23 mouse cellular contexts compared by ENCODE assay signal in the genomic region with DNA sequence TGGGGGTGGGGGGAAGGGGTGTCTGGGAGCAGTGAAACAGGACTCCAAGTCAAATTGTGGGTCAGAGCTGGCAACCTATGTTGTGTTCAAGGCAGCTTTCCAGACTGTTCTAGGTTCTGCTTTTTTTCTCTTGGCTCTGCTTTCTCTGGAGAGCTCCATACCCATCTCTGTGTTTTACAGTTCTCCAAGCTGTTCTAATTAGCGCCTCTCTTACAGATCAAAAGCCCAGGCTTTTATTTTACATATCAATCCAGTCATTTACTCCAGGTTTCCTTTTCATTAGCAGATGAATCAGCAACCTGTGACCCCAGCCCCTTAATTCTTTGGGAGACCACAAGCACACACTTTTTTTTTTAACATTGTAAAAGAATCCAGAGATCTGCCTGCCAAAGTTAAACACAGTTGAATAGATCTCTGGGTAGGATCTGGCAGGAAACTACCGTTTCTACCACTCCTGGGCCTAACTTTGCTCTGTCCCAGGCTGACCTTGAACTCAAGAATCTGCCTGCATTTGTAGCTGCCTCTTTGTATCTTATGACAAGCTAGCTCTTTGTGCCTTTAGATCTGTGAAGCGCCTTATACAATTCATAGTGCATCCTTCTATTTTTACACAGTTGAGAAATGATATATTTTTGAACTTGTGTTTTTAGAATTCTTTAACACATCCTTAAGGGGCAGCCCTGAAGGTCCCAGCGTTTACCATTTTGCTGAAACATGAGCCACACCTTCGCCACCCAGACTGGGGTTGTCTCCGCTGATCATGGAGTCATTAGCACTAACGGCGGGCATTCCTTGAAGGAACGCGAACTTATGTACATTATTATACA. TPM values are rescaled to one million over a fixed set of nuclear protein-coding genes. Genes with fewer than 3 reads are reported as not detected.
DNase-seq lines count a peak whose midpoint lies in the region; ATAC-seq and TF ChIP-seq lines count a peak whose summit lies in the region.
"Had no signal": no experiment of that assay in that cellular context is flagged by ENCODE, and none has a peak within 500 bp of the region (broad histone marks: within the 10 kb centered on the region; RNA-seq: fewer than 3 reads in every experiment).

No protein-coding gene starts in this region.

- peak; percentile 5 for DNase-seq in hindbrain, postnatal 0 days (ENCODE audit: low spot score)
- DNase-seq in hindbrain, embryonic 14.5 days (ENCODE audit: low spot score) = no peak
- DNase-seq in ES-CJ7 (ENCODE audit: low read depth, low spot score) = peak; percentile 79
- DNase-seq in brain, embryonic 14.5 days (ENCODE audit: low read depth) = peak; percentile 22
- no peak for DNase-seq in heart, postnatal 4 days
- DNase-seq: adrenal gland, adult 8-10 months; adrenal gland, postnatal 36 days; cerebellum, adult 11 months; cerebellum, adult 8-10 months; gastrocnemius, postnatal 14 days; heart, adult 2 months; heart, postnatal 14 days had no signal

- no peak overlapping the region for H3K9ac ChIP-seq in hindbrain, postnatal 0 days (replicated peaks; ENCODE audit: low read length)
- H3K9ac ChIP-seq in hindbrain, embryonic 14.5 days = no peak overlapping the region
- no peak overlapping the region for H3K9ac ChIP-seq in ES-Bruce4 (ENCODE audit: low read depth, poor library complexity, severe bottlenecking)
- H3K9ac ChIP-seq: embryonic facial prominence, embryonic 12.5 days; forebrain, embryonic 13.5 days; heart, embryonic 15.5 days; hindbrain, embryonic 15.5 days had no signal

- no peak overlapping the region for H3K4me2 ChIP-seq in hindbrain, postnatal 0 days (ENCODE audit: low read depth, low read length)
- no peak overlapping the region for H3K4me2 ChIP-seq in hindbrain, embryonic 14.5 days (replicated peaks)
- H3K4me2 ChIP-seq: embryonic facial prominence, embryonic 12.5 days; forebrain, embryonic 13.5 days; heart, embryonic 11.5 days; heart, embryonic 15.5 days had no signal

- H3K36me3 ChIP-seq in hindbrain, postnatal 0 days (ENCODE audit: insufficient read depth, low read length) = no peaks in the 10 kb centered on the region
- H3K36me3 ChIP-seq in hindbrain, embryonic 14.5 days (replicated peaks; ENCODE audit: control insufficient read depth, insufficient read depth) = no peaks in the 10 kb centered on the region
- no peaks in the 10 kb centered on the region for H3K36me3 ChIP-seq in ES-Bruce4 (ENCODE audit: control insufficient read depth, insufficient read depth, low read length, poor library complexity, severe bottlenecking)
- H3K36me3 ChIP-seq: embryonic facial prominence, embryonic 12.5 days; heart, embryonic 15.5 days; hindbrain, embryonic 15.5 days had no signal

- no peak overlapping the region for H3K4me3 ChIP-seq in hindbrain, postnatal 0 days (ENCODE audit: low read length)
- H3K4me3 ChIP-seq in hindbrain, embryonic 14.5 days (replicated peaks; ENCODE audit: low read length) = no peak overlapping the region
- H3K4me3 ChIP-seq in ES-Bruce4 (ENCODE audit: low read depth, low read length) = no peak overlapping the region
- H3K4me3 ChIP-seq: embryonic facial prominence, embryonic 12.5 days; forebrain, embryonic 13.5 days; heart, adult 2 months; heart, embryonic 15.5 days; hindbrain, embryonic 10.5 days had no signal

- H3K9me3 ChIP-seq in hindbrain, postnatal 0 days (ENCODE audit: low read length) = no peaks in the 10 kb centered on the region
- no peaks in the 10 kb centered on the region for H3K9me3 ChIP-seq in hindbrain, embryonic 14.5 days (ENCODE audit: control insufficient read depth, low read length)
- no peaks in the 10 kb centered on the region; the same call in 1 of the 2 replicates for H3K9me3 ChIP-seq in ES-Bruce4 (replicated peaks; ENCODE audit: control insufficient read depth, insufficient read depth, low read length, poor library complexity, severe bottlenecking)
- H3K9me3 ChIP-seq: embryonic facial prominence, embryonic 12.5 days; forebrain, embryonic 13.5 days; heart, embryonic 15.5 days; hindbrain, embryonic 10.5 days; hindbrain, embryonic 15.5 days had no signal

- no peak overlapping the region for H3K27ac ChIP-seq in hindbrain, postnatal 0 days
- H3K27ac ChIP-seq in hindbrain, embryonic 14.5 days = no peak overlapping the region
- peak overlapping the region; percentile 82 for H3K27ac ChIP-seq in ES-Bruce4 (ENCODE audit: insufficient read depth, low read length)
- H3K27ac ChIP-seq: embryonic facial prominence, embryonic 12.5 days; forebrain, embryonic 13.5 days; heart, adult 2 months; heart, embryonic 15.5 days; hindbrain, embryonic 10.5 days had no signal

- TF ChIP-seq CTCF in hindbrain, postnatal 0 days (IDR thresholded peaks at IDR 0.05; ENCODE audit: low read depth) = no peak
- no peak for TF ChIP-seq CTCF in ES-Bruce4 (IDR thresholded peaks at IDR 0.05; ENCODE audit: low read depth, low read length)
- no peak for TF ChIP-seq CTCF in brain, embryonic 14.5 days (IDR thresholded peaks at IDR 0.05; ENCODE audit: borderline replicate concordance, extremely low read depth, insufficient read depth, insufficient read length)

- no peak for TF ChIP-seq EP300 in ES-Bruce4 (IDR thresholded peaks at IDR 0.05; ENCODE audit: insufficient read depth, low read depth, low read length)

- ATAC-seq in hindbrain, postnatal 0 days = no peak
- no peak for ATAC-seq in hindbrain, embryonic 14.5 days (ENCODE audit: low FRiP score)
- ATAC-seq: inflammation-experienced regulatory T-cells, adult 6 months; intestine, postnatal 0 days; Patski had no signal

- H3K27me3 ChIP-seq in hindbrain, postnatal 0 days (ENCODE audit: insufficient read depth, low read length) = no peaks in the 10 kb centered on the region
- no peaks in the 10 kb centered on the region for H3K27me3 ChIP-seq in hindbrain, embryonic 14.5 days (ENCODE audit: control insufficient read depth, insufficient read depth, low read length)
- H3K27me3 ChIP-seq in ES-Bruce4 (ENCODE audit: control insufficient read depth, insufficient read depth, low read length, poor library complexity, severe bottlenecking) = no peaks in the 10 kb centered on the region
- H3K27me3 ChIP-seq: embryonic facial prominence, embryonic 12.5 days; forebrain, embryonic 13.5 days; heart, embryonic 15.5 days; hindbrain, embryonic 15.5 days had no signal

- WGBS in hindbrain, postnatal 0 days = 66% methylated on average over 10 of the region's 10 CpGs
- WGBS in hindbrain, embryonic 14.5 days = 63% methylated on average over 10 of the region's 10 CpGs

- no peak for TF ChIP-seq POLR2A in ES-Bruce4 (IDR thresholded peaks at IDR 0.05; ENCODE audit: insufficient read depth, low read length)
- TF ChIP-seq POLR2A in brain, embryonic 14.5 days (IDR thresholded peaks at IDR 0.05; ENCODE audit: borderline replicate concordance, extremely low read depth, insufficient read depth, insufficient read length, poor library complexity, severe bottlenecking) = no peak

- H3K4me1 ChIP-seq in hindbrain, postnatal 0 days (ENCODE audit: insufficient read depth, low read length) = no peaks in the 10 kb centered on the region
- no peaks in the 10 kb centered on the region for H3K4me1 ChIP-seq in hindbrain, embryonic 14.5 days (replicated peaks; ENCODE audit: control insufficient read depth, insufficient read depth, low read length)
- no peaks in the 10 kb centered on the region for H3K4me1 ChIP-seq in ES-Bruce4 (ENCODE audit: control insufficient read depth, insufficient read depth, low read length)
- H3K4me1 ChIP-seq: embryonic facial prominence, embryonic 12.5 days; forebrain, embryonic 13.5 days; heart, embryonic 15.5 days; hindbrain, embryonic 10.5 days; hindbrain, embryonic 15.5 days had no signal

RNA-seq across cellular contexts. Expression of a gene that starts 19.8 kb away (rescaled TPM):
- 168 and 177 TPM in 2 replicates for total RNA-seq in hindbrain, postnatal 0 days (2014; rRNA removed)
- polyA plus RNA-seq in hindbrain, postnatal 0 days (2015; fragmentation: Nextera tagmentation; extraction: Ambion mirVana) = 312 and 317 TPM in 2 replicates
- 271 and 297 TPM in 2 replicates for polyA plus RNA-seq in hindbrain, embryonic 14.5 days (2014; fragmentation: Nextera tagmentation; extraction: Ambion mirVana)
- polyA plus RNA-seq in ES-Bruce4 (2011; ENCODE audit: insufficient read depth, insufficient read length, low read depth, missing spikeins) = 14.8 and 16.4 TPM in 2 replicates
- 130 and 147 TPM in 2 replicates for polyA plus RNA-seq in brain, embryonic 14.5 days (2012; rRNA removed)
- total RNA-seq in heart, postnatal 4 days (2021) = 10 to 100 TPM; 13.0 to 17.1 TPM

RNA-seq across cellular contexts. Expression of a gene that starts 59.4 kb away (rescaled TPM):
- 57.8 and 57.9 TPM in 2 replicates for total RNA-seq in hindbrain, postnatal 0 days (2014; rRNA removed)
- polyA plus RNA-seq in hindbrain, postnatal 0 days (2015; fragmentation: Nextera tagmentation; extraction: Ambion mirVana) = 177 and 187 TPM in 2 replicates
- polyA plus RNA-seq in hindbrain, embryonic 14.5 days (2014; fragmentation: Nextera tagmentation; extraction: Ambion mirVana) = 140 and 149 TPM in 2 replicates
- 6.5 and 8.9 TPM in 2 replicates for polyA plus RNA-seq in ES-Bruce4 (2011; ENCODE audit: insufficient read depth, insufficient read length, low read depth, missing spikeins)
- polyA plus RNA-seq in brain, embryonic 14.5 days (2012; rRNA removed) = 22.5 and 43.7 TPM in 2 replicates
- total RNA-seq in heart, postnatal 4 days (2021) = 1 to 10 TPM; 4.2 to 5.2 TPM
- total RNA-seq: gastrocnemius, adult 18-20 months had no signal
- polyA plus RNA-seq: inflammation-experienced regulatory T-cells, adult 6 months had no signal

Comparison
In these comparisons a context has a peak if more than half of its experiments do, and no peak if none do; other contexts are left out.
1. DNase-seq: peak in hindbrain, postnatal 0 days (single experiment), ES-CJ7 (single experiment) and brain, embryonic 14.5 days (single experiment); none in hindbrain, embryonic 14.5 days (single experiment) and heart, postnatal 4 days (single experiment).